Mouse (Mus musculus) small intestine, adult 2 months (tissue): ENCODE results near the gene Gm884.

Experiments used
- CTCF ChIP-seq: fragments of 200-500 bp; IDR thresholded peaks from 2 replicates; pipeline ENCODE4 v1.5.1; 2012; ENCODE audit warnings: low read depth, mild to moderate bottlenecking, control low read depth, inconsistent platforms, low read length, moderate library complexity, mixed read lengths; ENCODE audit not compliant: insufficient replicate concordance, insufficient read length; ENCODE audit errors: extremely low read depth
- POLR2A ChIP-seq: fragments of 200-500 bp; IDR thresholded peaks from 2 replicates; pipeline ENCODE4 v1.6.1; 2012; ENCODE audit warnings: low read depth, mild to moderate bottlenecking, control low read depth, inconsistent platforms, low read length, moderate library complexity

GRCm38 (mm10) chr11:103649983-103650493 lies 29.1 kb upstream of the Gm884 start:
- TF ChIP-seq CTCF (no peak), POLR2A (no peak)
